Mouse (Mus musculus) embryonic fibroblast, embryonic 13.5 days (primary cell): ENCODE measurements around the gene Grcc10.

ENCODE experiments used
- CTCF ChIP-seq: IDR thresholded peaks from 2 replicates; pipeline ENCODE4 v1.5.1; 2011; ENCODE audit warnings: mild to moderate bottlenecking, control low read depth, low read length, moderate library complexity, borderline replicate concordance; ENCODE audit not compliant: insufficient read depth
- POLR2A ChIP-seq: IDR thresholded peaks from 2 replicates; pipeline ENCODE4 v1.6.1; 2011; ENCODE audit warnings: low read depth, mild to moderate bottlenecking, control low read depth, low read length, moderate library complexity

DNA sequence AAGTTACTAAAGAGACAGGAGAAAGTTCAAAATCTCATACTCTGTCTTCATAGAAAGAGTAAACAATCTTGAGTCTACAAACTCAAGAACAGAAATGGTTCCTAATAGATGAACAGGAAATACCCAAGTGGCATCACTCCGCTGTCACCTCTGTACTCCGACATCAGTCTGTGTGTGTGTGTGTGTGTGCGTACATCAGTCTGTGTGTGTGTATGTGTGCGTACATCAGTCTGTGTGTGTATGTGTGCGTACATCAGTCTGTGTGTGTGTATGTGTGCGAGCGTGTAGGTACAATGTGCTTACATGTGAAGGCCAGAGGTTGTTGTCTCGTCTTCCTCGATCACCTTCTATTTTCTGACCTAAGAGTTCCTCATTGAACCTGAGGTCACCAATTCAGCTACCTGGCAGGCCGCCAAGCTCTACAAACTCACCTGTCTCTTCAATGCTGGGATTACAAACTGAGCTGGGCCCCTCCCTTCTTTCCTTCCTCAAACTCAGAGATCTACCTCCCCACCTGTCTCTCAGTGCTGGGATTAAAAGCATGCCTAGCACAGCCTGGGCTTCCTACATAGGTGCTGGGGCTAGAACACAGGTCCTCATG, 32.8 kb downstream of the Grcc10 start:
- TF ChIP-seq POLR2A, result no peak
- no peak for TF ChIP-seq CTCF
